Mouse (Mus musculus) MEL (cell line): ENCODE measurements around the gene Unkl. TPM values are rescaled to one million over a fixed set of nuclear protein-coding genes. Genes with fewer than 3 reads are reported as not detected.

Source experiments
- DNase-seq: peaks from one replicate; pipeline ENCODE4 v3.0.0; 2011; ENCODE audit warnings: low read depth, low spot score
- H3K27ac ChIP-seq: 2 replicates; pipeline ENCODE4 v1.5.1; 2012; ENCODE audit warnings: low read depth, mild to moderate bottlenecking, control low read depth, low read length, moderate library complexity; ENCODE audit not compliant: control insufficient read depth
- H3K27me3 ChIP-seq, 2 experiments: fragments of 150-350 bp in 1 of 2; sonication (generic) in 1 of 2; 2 replicates each; pipeline ENCODE4 v1.6.1; 2012; ENCODE audit warnings: low read length in 2 of 2, mild to moderate bottlenecking in 2 of 2, improper control_type of control experiment in 1 of 2, moderate library complexity in 1 of 2; ENCODE audit not compliant: insufficient read depth in 2 of 2, control insufficient read depth in 1 of 2
- H3K36me3 ChIP-seq, 2 experiments: 2 replicates each; pipeline ENCODE4 v1.6.1; 2012 to 2014; ENCODE audit warnings: low read length in 2 of 2, improper control_type of control experiment in 1 of 2, inconsistent platforms in 1 of 2, mild to moderate bottlenecking in 1 of 2; ENCODE audit not compliant: insufficient read depth in 2 of 2, control insufficient read depth in 1 of 2
- H3K4me1 ChIP-seq, 2 experiments: fragments of 150-350 bp in 1 of 2; sonication (generic) in 1 of 2; 2 replicates each; pipeline ENCODE4 v1.6.1; 2012; ENCODE audit warnings: low read length in 2 of 2, improper control_type of control experiment in 1 of 2, mild to moderate bottlenecking in 1 of 2; ENCODE audit not compliant: insufficient read depth in 2 of 2, control insufficient read depth in 1 of 2
- H3K4me3 ChIP-seq, 2 experiments: fragments of 150-350 bp in 1 of 2; sonication (generic) in 1 of 2; 2 replicates each; pipeline ENCODE4 v1.5.1; 2012; ENCODE audit warnings: low read depth in 2 of 2, low read length in 2 of 2, mild to moderate bottlenecking in 2 of 2, moderate library complexity in 2 of 2, control low read depth in 1 of 2, improper control_type of control experiment in 1 of 2; ENCODE audit not compliant: control insufficient read depth in 1 of 2, insufficient read depth in 1 of 2
- H3K79me2 ChIP-seq: 2 replicates; pipeline ENCODE4 v1.6.1; 2012; ENCODE audit warnings: mild to moderate bottlenecking, low read length, moderate library complexity; ENCODE audit not compliant: control insufficient read depth, poor library complexity, insufficient read depth
- H3K9ac ChIP-seq: 2 replicates; pipeline ENCODE4 v1.6.1; 2012; ENCODE audit warnings: low read depth, mild to moderate bottlenecking, control low read depth, low read length, moderate library complexity; ENCODE audit not compliant: control insufficient read depth, poor library complexity, severe bottlenecking
- H3K9me3 ChIP-seq: fragments of 150-350 bp; sonication (generic); replicated peaks from 2 replicates; pipeline ENCODE4 v1.6.1; 2012; ENCODE audit warnings: mild to moderate bottlenecking, low read length, improper control_type of control experiment, moderate library complexity; ENCODE audit not compliant: insufficient read depth
- CHD1 ChIP-seq: IDR thresholded peaks from 2 replicates; pipeline ENCODE4 v1.6.1; 2012; ENCODE audit warnings: low read depth, mild to moderate bottlenecking, inconsistent platforms, low read length, improper control_type of control experiment
- CHD2 ChIP-seq: IDR thresholded peaks from 2 replicates; pipeline ENCODE4 v1.6.1; 2011; ENCODE audit warnings: low read length, improper control_type of control experiment
- GABPA ChIP-seq: IDR thresholded peaks from 2 replicates; pipeline ENCODE4 v1.6.1; 2012; ENCODE audit warnings: low read depth, mild to moderate bottlenecking, inconsistent platforms, low read length, improper control_type of control experiment, moderate library complexity
- GATA1 ChIP-seq: IDR thresholded peaks from 2 replicates; pipeline ENCODE4 v1.6.1; 2011; ENCODE audit warnings: low read depth, low read length, improper control_type of control experiment
- KAT2A ChIP-seq: conservative IDR thresholded peaks from 2 replicates; pipeline ENCODE4 v1.6.1; 2012; ENCODE audit warnings: low read depth, low read length, improper control_type of control experiment, inconsistent platforms
- MAFK ChIP-seq: IDR thresholded peaks from 2 replicates; pipeline ENCODE4 v1.6.1; 2011; ENCODE audit warnings: low read depth, mild to moderate bottlenecking, low read length, improper control_type of control experiment, borderline replicate concordance
- MAX ChIP-seq: IDR thresholded peaks from 2 replicates; pipeline ENCODE4 v1.6.1; 2011; ENCODE audit warnings: low read length, improper control_type of control experiment
- MYB ChIP-seq: IDR thresholded peaks from 2 replicates; pipeline ENCODE4 v1.6.1; 2011; ENCODE audit warnings: mild to moderate bottlenecking, low read depth, low read length, improper control_type of control experiment
- NRF1 ChIP-seq: IDR thresholded peaks from 2 replicates; pipeline ENCODE4 v1.6.1; 2014; ENCODE audit warnings: low read depth, mild to moderate bottlenecking, inconsistent platforms, low read length, improper control_type of control experiment, moderate library complexity; ENCODE audit not compliant: poor library complexity, insufficient read depth, severe bottlenecking
- POLR2A ChIP-seq, 2 experiments: IDR thresholded peaks; 2 replicates each; pipeline ENCODE4 v1.6.1; 2011 to 2012; ENCODE audit warnings: low read length in 2 of 2, mild to moderate bottlenecking in 2 of 2, control low read depth in 1 of 2, improper control_type of control experiment in 1 of 2, low read depth in 1 of 2, moderate library complexity in 1 of 2; ENCODE audit not compliant: control insufficient read depth in 1 of 2, insufficient read depth in 1 of 2, poor library complexity in 1 of 2
- POLR2AphosphoS2 ChIP-seq: IDR thresholded peaks from 2 replicates; pipeline ENCODE4 v1.6.1; 2011; ENCODE audit warnings: low read length, improper control_type of control experiment
- POLR2AphosphoS5 ChIP-seq: IDR thresholded peaks from 2 replicates; pipeline ENCODE4 v1.6.1; 2012; ENCODE audit warnings: low read depth, borderline replicate concordance, mild to moderate bottlenecking, inconsistent platforms, low read length, moderate library complexity, mixed read lengths
- TCF12 ChIP-seq: IDR thresholded peaks from 2 replicates; pipeline ENCODE4 v1.6.1; 2014; ENCODE audit warnings: low read depth, mild to moderate bottlenecking, inconsistent platforms, low read length, improper control_type of control experiment, moderate library complexity
- UBTF ChIP-seq: IDR thresholded peaks from 2 replicates; pipeline ENCODE4 v1.6.1; 2012; ENCODE audit warnings: low read depth, mild to moderate bottlenecking, inconsistent platforms, low read length, improper control_type of control experiment, moderate library complexity, borderline replicate concordance; ENCODE audit not compliant: insufficient read depth
- USF2 ChIP-seq, 2 experiments: IDR thresholded peaks; 2 replicates each; pipeline ENCODE4 v1.6.1; 2011 to 2012; ENCODE audit warnings: improper control_type of control experiment in 2 of 2, low read length in 2 of 2, borderline replicate concordance in 1 of 2, inconsistent platforms in 1 of 2, low read depth in 1 of 2, mild to moderate bottlenecking in 1 of 2; ENCODE audit not compliant: insufficient read depth in 1 of 2
- polyA plus RNA-seq, 2 experiments: library from polyadenylated mRNA; stranded (reverse) in 1 of 2; unstranded in 1 of 2; fragments of >175 nt in 1 of 2; fragments of >200 nt in 1 of 2; gene quantifications; 2 replicates each; pipeline versions ENCODE4 v1.2.1 to v1.2.4; 2012; ENCODE audit warnings: low replicate concordance in 2 of 2, low read depth in 1 of 2; ENCODE audit not compliant: insufficient read length in 2 of 2, insufficient read depth in 1 of 2, missing spikeins in 1 of 2
- total RNA-seq: library from RNA; depleted of rRNA; stranded (reverse); fragments of 300-350 nt; gene quantifications from 2 replicates; pipeline ENCODE4 v1.2.3, GENCODE M21; 2012

The Unkl gene
- total and polyA plus RNA-seq, 3 experiments = 18.0 to 42.4 TPM; not detected in 1

DNA sequence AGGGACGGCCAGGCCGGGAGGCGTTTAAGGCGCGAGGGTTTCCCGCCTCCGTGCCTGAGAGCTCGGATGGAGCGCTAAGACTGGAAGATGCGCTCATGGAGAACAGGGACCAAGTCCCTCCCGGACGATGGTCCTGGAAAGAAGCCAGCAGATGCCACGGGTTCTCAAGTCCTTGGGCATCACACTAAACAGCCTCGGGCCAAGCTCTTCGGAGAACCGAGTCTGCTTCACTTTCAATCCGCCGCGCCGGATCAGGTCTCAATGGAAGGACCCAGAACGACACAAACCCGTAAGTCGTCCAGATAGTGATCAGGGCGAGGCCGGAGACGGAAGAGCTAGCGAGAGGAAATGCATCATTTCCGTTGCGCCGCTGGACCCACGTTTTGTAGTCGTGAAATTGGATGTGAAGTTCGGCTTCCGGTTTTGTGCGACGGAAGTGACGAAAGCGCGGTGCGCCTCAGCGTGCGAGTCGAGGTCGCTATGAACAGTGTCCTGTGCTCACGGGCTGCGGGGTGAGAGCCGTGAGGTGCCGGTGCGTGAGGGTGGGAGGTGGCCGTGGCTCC, 4.0 kb upstream of the Unkl start, which contains the start of gene BC003965 (continued):
- TF ChIP-seq CHD1 (no peak), POLR2AphosphoS5 (no peak), KAT2A (peak; percentile 97), GABPA (peak; percentile 63; the same call in 1 of the 2 replicates), USF2 (IDR thresholded peaks at IDR 0.05; ENCODE audit: borderline replicate concordance in 1 of 2, insufficient read depth in 1 of 2, low read depth in 1 of 2, low read length in 2 of 2) (no peak), MAFK (no peak), POLR2AphosphoS2 (peak; percentile 98), MAX (peak; percentile 97), UBTF (no peak), CHD2 (no peak), TCF12 (peak; percentile 77), MYB (no peak; the same call in 1 of the 2 replicates), GATA1 (peak; percentile 91)

DNA sequence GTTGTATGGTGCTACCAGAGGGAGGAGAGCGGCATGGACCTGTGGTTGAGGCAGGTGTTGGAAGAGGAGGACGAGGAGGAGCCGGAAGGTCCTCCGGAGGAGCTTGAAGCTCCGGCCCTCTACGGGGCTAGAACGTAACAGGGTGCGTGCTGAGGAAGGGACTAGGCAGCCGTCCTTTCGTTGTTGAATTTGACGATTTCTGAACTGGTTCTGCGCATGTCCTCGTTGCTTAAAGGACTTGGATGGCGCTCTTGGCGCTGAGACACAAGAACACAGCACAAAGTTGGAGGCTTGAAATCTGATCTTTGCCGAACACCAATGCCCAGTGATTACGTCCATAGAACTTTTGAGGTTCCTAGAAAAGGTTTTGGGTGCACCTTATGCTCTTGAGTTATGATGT, 3.2 kb upstream of the Unkl start:
- peak; percentile 52 for DNase-seq
- Histone ChIP-seq H3K4me1 (peaks cover 4 to 18% of the 10 kb centered on the region in 2 experiments), H3K27me3 (peaks cover 0 to 1% of the 10 kb centered on the region in 2 experiments; a peak in 1 of 4 replicates), H3K9me3 (no peaks in the 10 kb centered on the region), H3K36me3 (peaks cover 0 to 11% of the 10 kb centered on the region in 2 experiments; a peak in 2 of 4 replicates), H3K4me3 (peak overlapping the region; percentile 84 to 87), H3K79me2 (peaks cover 34% of the 10 kb centered on the region), H3K27ac (peak overlapping the region; percentile 50), H3K9ac (peak overlapping the region; percentile 85)
- TF ChIP-seq POLR2A (IDR thresholded peaks at IDR 0.05; ENCODE audit: control insufficient read depth in 1 of 2, insufficient read depth in 1 of 2, low read depth in 1 of 2, low read length in 2 of 2, poor library complexity in 1 of 2) (0 out of 4 replicates have a peak, but pooled peaks of 1 of the 2 experiments have one; percentile 8), NRF1 (peak; percentile 50; the same call in 1 of the 2 replicates), TCF12 (no peak)

DNA sequence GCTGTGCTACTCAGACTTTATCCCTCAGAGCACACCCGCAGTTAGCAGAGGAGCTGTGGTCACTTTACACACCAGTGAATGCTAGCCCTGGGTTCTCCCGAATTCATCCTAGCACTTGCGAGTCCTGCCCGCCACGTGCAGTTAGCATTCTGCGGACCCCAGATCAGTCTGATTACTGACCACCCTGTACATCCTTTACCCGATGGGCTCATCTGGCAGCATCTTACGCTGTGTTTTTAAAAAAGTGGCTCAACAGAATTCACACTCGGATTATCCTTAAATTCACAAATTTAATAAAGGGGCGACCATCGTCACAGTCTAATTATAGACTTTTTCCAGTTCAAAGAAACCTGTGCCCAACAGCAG, 430 bp upstream of the Unkl start:
- H3K4me3 ChIP-seq = peak overlapping the region; percentile 66 to 98
- H3K36me3 ChIP-seq = peaks cover 5 to 11% of the 10 kb centered on the region in 2 experiments; a peak in 3 of 4 replicates
- H3K9me3 ChIP-seq = no peaks in the 10 kb centered on the region
- no peaks in the 10 kb centered on the region for H3K27me3 ChIP-seq
- H3K27ac ChIP-seq = peak overlapping the region; percentile 61
- TF ChIP-seq KAT2A = no peak
- peak overlapping the region; percentile 75 for H3K9ac ChIP-seq
- peaks cover 4 to 18% of the 10 kb centered on the region in 2 experiments for H3K4me1 ChIP-seq
- no peak for DNase-seq
- peaks cover 37% of the 10 kb centered on the region for H3K79me2 ChIP-seq
